Mouse (Mus musculus): Measurements from ENCODE around the gene Cdc20b.

The Cdc20b gene

GRCm38 (mm10) chr13:113097011-113097410, 62.1 kb downstream of the Cdc20b start:
- no peak for DNase-seq (ENCODE audit: low spot score)

- DNase-seq (ENCODE audit: low spot score) = no peak
Observed at GRCm38 (mm10) chr13:113098406-113098805, 63.5 kb downstream of the Cdc20b start.

- no peak for DNase-seq (ENCODE audit: low spot score)
Observed at GRCm38 (mm10) chr13:113100879-113101278, 66.0 kb downstream of the Cdc20b start, which contains the start of gene Gzma. Gene Gzma, minus strand, starts transcription at chr13:113100981.

- no peak for DNase-seq (ENCODE audit: low spot score)
Observed at GRCm38 (mm10) chr13:113101804-113102203, 66.9 kb downstream of the Cdc20b start.

- no peak for DNase-seq (ENCODE audit: low spot score)
Observed at GRCm38 (mm10) chr13:113104759-113105158, 69.8 kb downstream of the Cdc20b start.

GRCm38 (mm10) chr13:113118977-113119376, 84.1 kb downstream of the Cdc20b start:
- no peak for DNase-seq (ENCODE audit: low spot score)

GRCm38 (mm10) chr13:113120324-113121237, 85.7 kb downstream of the Cdc20b start:
- DNase-seq (ENCODE audit: low spot score) = no peak

GRCm38 (mm10) chr13:113121326-113121725, 86.4 kb downstream of the Cdc20b start:
- DNase-seq (ENCODE audit: low spot score) = no peak

- no peak for DNase-seq (ENCODE audit: low spot score)
Observed at GRCm38 (mm10) chr13:113129974-113130373, 95.1 kb downstream of the Cdc20b start.

GRCm38 (mm10) chr13:113139597-113139996, 104.7 kb downstream of the Cdc20b start:
- DNase-seq (ENCODE audit: low spot score) = no peak
